Mouse (Mus musculus): ENCODE data around the gene Smbd1.

Gene Smbd1

GRCm38 (mm10) chr16:32813362-32813761, 3.1 kb upstream of the Smbd1 start:
- DNase-seq (ENCODE audit: low read depth) = no peak

GRCm38 (mm10) chr16:32812888-32813361, 2.6 kb upstream of the Smbd1 start:
- DNase-seq (ENCODE audit: low read depth) = peak; percentile 83

- no peak for DNase-seq (ENCODE audit: low read depth)
Observed at GRCm38 (mm10) chr16:32807408-32808185, 2.7 kb downstream of the Smbd1 start.

- no peak for DNase-seq (ENCODE audit: low read depth)
Observed at GRCm38 (mm10) chr16:32805151-32805550, 5.1 kb downstream of the Smbd1 start.

- no peak for DNase-seq (ENCODE audit: low read depth)
Observed at GRCm38 (mm10) chr16:32803901-32804300, 6.4 kb downstream of the Smbd1 start.

- no peak for DNase-seq (ENCODE audit: low read depth)
Observed at GRCm38 (mm10) chr16:32803252-32803853, 6.9 kb downstream of the Smbd1 start.

- DNase-seq (ENCODE audit: low read depth) = no peak
Observed at GRCm38 (mm10) chr16:32797426-32797689, 12.9 kb downstream of the Smbd1 start, which contains the start of gene Muc20. TSS of gene Muc20 (minus strand) at chr16:32797435.

GRCm38 (mm10) chr16:32796676-32797425, 13.4 kb downstream of the Smbd1 start:
- no peak for DNase-seq (ENCODE audit: low read depth)

- DNase-seq (ENCODE audit: low read depth) = no peak
Observed at GRCm38 (mm10) chr16:32795177-32795576, 15.1 kb downstream of the Smbd1 start.

- DNase-seq (ENCODE audit: low read depth) = no peak
Observed at GRCm38 (mm10) chr16:32790056-32790455, 20.2 kb downstream of the Smbd1 start.

- no peak for DNase-seq (ENCODE audit: low read depth)
Observed at GRCm38 (mm10) chr16:32784840-32785239, 25.4 kb downstream of the Smbd1 start.

- no peak for DNase-seq (ENCODE audit: low read depth)
Observed at GRCm38 (mm10) chr16:32783324-32784062, 26.8 kb downstream of the Smbd1 start.

- no peak for DNase-seq (ENCODE audit: low read depth)
Observed at GRCm38 (mm10) chr16:32778956-32779355, 31.3 kb downstream of the Smbd1 start.

- DNase-seq (ENCODE audit: low read depth) = no peak
Observed at GRCm38 (mm10) chr16:32776676-32777075, 33.6 kb downstream of the Smbd1 start.

GRCm38 (mm10) chr16:32766904-32767303, 43.4 kb downstream of the Smbd1 start:
- no peak for DNase-seq (ENCODE audit: low read depth)

GRCm38 (mm10) chr16:32764961-32765360, 45.3 kb downstream of the Smbd1 start:
- no peak for DNase-seq (ENCODE audit: low read depth)

GRCm38 (mm10) chr16:32764550-32764949, 45.7 kb downstream of the Smbd1 start:
- no peak for DNase-seq (ENCODE audit: low read depth)
